Mouse (Mus musculus) ES-E14 (cell line): ENCODE measurements around the gene Pigu.

Source experiments
- CHD2 ChIP-seq: IDR thresholded peaks from 2 replicates; pipeline ENCODE4 v1.6.1; 2014; ENCODE audit warnings: mild to moderate bottlenecking, low read depth, low read length, inconsistent platforms
- MAFK ChIP-seq: IDR thresholded peaks from 2 replicates; pipeline ENCODE4 v1.6.1; 2014; ENCODE audit warnings: mild to moderate bottlenecking, low read depth, low read length, inconsistent platforms; ENCODE audit not compliant: insufficient read depth
- ZC3H11A ChIP-seq: IDR thresholded peaks from 2 replicates; pipeline ENCODE4 v1.6.1; 2012; ENCODE audit warnings: low read depth, mild to moderate bottlenecking, inconsistent platforms, low read length, borderline replicate concordance
- ZNF384 ChIP-seq: IDR thresholded peaks from 2 replicates; pipeline ENCODE4 v1.6.1; 2012; ENCODE audit warnings: low read depth, low read length, inconsistent platforms

GRCm38 (mm10) chr2:155320596-155320995 lies 36.6 kb downstream of the Pigu start:
- TF ChIP-seq CHD2, result no peak
- no peak for TF ChIP-seq MAFK
- no peak for TF ChIP-seq ZNF384
- no peak for TF ChIP-seq ZC3H11A
